Mouse (Mus musculus) spleen, adult 18-20 months (tissue): ENCODE measurements around the gene Olfr1373.
"Not testable (repeated sequence)": the region's sequence is repeated elsewhere in the genome, so short reads cannot be mapped to it uniquely, and the experiment has no call there.

ENCODE experiments used
- DNase-seq, 2 experiments: peaks; one replicate each; pipeline ENCODE4 v3.0.0; 2022; ENCODE audit warnings: mixed read lengths in 2 of 2

The Olfr1373 gene

GRCm38 (mm10) chr11:52145428-52145827 lies at the start of gene Olfr1373:
TSS of gene Olfr1373 (minus strand) at chr11:52145528.
- not testable (repeated sequence) for DNase-seq

DNA sequence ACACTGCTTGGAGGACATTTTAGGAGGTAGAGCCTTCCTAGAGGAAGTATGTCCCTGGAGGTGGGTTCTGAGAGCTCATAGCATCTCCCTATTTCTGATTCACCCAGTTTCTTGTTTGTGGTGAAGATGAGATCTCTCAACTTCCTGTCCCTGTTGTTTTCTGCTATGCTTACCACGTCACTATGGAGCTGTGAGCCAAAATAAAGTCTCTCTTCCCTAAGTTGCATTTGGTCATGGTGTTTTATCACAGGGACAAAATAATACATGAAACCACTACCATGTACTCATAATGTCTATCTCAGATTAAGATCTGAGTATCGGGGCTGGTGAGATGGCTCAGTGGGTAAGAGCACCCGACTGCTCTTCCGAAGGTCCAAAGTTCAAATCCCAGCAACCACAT lies 35.3 kb upstream of the Olfr1373 start:
- DNase-seq: not testable (repeated sequence)

- peak in 1 of 2 experiments; percentile 6 for DNase-seq
Measured at GRCm38 (mm10) chr11:52179897-52180296, 34.6 kb upstream of the Olfr1373 start.

DNA sequence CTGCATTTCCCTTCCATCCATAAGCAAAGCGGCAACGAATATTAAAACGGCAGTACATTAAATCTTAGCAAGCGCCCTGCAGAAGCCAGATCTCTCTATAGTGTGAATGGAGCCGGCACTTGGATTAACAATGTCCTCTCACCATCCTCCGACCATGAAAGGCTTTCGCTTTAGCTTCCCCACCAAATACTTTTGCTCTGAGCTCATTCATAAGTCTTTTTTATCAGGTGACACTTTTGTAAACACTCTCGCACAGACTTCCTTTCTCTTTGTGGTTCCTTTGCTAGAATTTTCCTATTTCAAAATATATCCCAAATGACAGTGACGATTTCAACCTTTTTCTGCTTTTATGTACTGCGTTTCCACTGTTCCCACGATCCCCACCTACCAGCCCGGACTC lies 23.1 kb upstream of the Olfr1373 start:
- no peak for DNase-seq

DNA sequence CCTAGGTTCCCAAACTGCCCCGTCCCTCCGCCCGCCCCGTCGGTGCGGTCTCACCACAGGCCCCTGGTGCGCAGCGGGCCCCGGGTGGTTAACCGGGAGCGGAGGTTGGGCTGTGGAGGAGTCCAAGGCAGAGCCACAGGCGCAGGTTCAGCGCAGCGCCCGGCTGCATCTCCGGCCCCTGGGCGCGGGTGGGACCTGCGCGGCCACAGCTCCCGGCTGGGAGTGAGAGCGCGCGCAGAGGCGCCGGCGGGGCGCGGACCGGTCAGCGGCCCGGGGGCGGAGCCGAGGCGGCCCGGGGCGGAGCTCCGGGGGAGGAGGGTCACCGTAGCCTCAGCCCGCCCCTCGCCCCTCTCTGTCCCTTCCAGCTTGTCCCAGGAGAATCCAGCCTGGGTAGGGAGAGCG lies 22.6 kb upstream of the Olfr1373 start:
- DNase-seq: peak in 1 of 2 experiments; percentile 4

- peak in 1 of 2 experiments; percentile 37 for DNase-seq
Measured at GRCm38 (mm10) chr11:52167126-52167525, 21.8 kb upstream of the Olfr1373 start.

DNA sequence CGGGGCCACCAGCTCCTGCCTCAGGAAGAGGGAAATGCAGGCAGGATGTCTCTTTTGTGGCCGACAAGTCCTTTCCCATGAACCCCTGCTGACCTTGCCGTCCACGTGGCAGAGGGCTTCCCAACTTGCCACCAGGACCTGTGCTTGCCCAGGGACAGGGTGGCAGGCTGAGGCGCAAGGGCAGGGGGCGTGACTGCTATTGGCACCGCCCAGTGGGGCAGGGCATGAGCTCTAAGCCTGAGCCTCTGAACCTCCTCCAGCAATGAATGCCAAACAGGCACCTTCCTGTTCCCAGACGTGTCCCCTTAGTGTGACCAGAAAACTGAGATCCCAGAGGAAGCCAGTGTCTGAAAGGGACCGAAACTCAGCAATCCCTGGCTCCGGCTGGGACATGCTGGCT lies 18.6 kb upstream of the Olfr1373 start:
- peak in 1 of 2 experiments; percentile 7 for DNase-seq

- DNase-seq: not testable (repeated sequence)
Measured at GRCm38 (mm10) chr11:52143675-52144074, 1.7 kb downstream of the Olfr1373 start.

GRCm38 (mm10) chr11:52130451-52131068 lies 14.8 kb downstream of the Olfr1373 start:
- no peak for DNase-seq

DNA sequence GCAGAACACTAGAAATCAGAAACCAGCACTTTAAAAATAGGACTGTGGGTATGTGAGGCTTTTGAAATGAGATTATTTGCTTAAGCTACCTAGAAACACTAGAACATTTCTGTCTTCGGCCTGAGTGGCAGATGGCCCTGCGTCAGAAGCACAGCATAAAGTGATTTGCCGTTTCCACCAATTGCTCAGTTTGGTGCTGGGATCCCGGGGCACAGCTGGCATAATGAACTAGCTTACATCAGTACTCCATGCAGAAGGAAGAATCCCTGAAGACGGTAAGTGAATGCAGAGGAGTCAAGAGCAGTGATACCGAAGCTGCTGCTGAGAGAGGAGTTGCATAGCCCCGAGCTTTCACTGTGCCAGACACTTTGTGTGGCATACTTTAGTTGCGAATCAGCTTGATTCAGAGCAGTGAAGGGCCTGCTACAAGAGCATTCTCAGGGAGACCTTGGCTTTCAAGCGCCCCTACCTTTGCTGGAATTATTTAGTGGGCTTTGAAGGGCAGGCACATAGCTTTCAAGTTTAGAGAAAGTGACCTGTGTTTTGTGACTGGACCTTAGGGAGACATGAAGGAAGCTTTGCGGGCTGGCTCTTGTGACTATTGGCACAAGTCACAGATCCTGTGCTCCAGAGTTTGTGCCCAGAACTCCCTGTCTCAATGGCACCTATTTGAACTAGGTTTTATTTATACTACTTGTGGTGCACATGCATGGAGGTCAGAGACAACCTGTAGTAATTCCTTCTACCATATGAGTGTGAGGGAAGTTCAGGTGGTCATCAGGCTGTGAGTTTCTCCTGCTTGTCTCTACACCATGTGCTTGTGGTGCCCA lies 15.5 kb downstream of the Olfr1373 start:
- DNase-seq: no peak

- no peak for DNase-seq
Measured at GRCm38 (mm10) chr11:52129171-52129570, 16.2 kb downstream of the Olfr1373 start.

- no peak for DNase-seq
Measured at GRCm38 (mm10) chr11:52128316-52129061, 16.8 kb downstream of the Olfr1373 start.

GRCm38 (mm10) chr11:52127760-52128159 lies 17.6 kb downstream of the Olfr1373 start:
- no peak for DNase-seq

DNA sequence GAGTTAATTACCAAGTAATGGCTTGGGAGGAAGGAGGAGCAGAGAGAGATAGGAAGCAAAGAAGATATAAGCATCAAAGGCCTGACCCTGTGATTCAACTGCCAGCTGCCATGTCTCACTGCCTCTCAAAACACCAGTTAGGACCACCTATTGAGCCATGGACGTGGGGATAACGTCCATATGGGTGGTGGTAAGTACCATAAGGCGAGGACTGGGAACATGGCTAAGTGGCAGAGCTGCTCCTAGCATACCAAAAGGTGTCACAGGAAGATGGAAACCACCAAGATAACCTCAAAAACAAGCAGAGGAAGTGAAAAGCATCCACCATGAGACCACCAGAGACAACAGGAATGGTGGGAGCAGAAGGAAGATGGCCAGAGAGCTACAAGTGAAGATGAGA lies 18.2 kb downstream of the Olfr1373 start:
- DNase-seq: no peak

- no peak for DNase-seq
Measured at GRCm38 (mm10) chr11:52124468-52124867, 20.9 kb downstream of the Olfr1373 start.

DNA sequence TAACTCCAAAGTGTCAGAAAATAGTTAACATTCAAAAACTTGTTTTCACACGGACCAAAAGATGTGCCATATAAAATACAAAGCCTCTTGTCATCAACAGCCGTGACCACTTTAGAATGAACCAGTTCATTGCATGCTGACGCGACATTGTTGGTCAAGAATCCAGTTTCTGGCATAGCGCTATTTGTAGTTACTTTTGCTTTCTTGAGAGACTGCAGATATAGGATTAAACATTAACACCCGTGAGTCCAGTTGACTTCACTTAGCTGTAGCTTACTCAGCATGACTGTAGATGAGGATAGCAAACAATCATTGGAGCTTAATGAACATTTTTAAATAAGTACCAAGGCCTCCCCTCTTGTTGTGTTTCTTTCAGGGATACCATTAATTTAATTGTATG lies 23.3 kb downstream of the Olfr1373 start:
- DNase-seq: no peak

GRCm38 (mm10) chr11:52120415-52120814 lies 24.9 kb downstream of the Olfr1373 start:
- not testable (repeated sequence) for DNase-seq

DNA sequence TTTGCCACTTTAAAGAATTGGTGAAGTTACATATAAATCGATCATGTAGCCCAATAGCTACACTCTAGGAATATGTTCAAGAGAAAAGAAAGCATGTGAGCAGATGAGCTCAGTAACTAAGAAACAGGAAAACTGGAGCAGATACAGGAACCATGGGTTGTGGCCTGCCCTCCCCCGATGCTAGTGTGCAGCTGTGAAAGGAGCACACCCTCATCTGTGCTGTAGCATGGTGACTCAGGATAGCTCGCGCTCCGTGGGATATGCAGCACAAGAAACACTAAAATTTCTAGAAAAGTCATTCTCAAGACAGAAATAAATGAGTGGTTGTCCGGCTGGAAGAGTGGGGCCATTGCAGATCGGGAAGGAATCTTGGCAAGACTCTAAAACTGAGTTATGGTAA lies 28.2 kb downstream of the Olfr1373 start:
- DNase-seq: no peak

- DNase-seq: not testable (repeated sequence)
Measured at GRCm38 (mm10) chr11:52116117-52116516, 29.2 kb downstream of the Olfr1373 start.

DNA sequence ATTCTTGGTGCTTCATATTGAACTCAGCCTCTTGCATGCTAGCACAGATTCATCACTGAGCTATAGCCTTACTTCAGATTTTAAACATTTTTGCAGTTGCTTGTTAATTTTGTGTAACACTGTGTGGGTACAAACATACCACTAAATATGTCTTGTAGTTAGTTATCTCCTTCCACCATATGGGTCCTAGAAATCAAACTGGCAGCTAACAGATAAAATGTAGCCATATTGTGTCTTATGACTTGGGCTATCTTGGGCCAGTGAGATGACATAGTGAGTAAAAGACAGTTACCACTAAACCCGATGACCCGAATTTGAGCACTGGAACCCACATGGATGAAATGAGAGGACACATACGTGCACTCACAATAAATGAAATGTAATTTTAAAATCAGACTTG lies 29.8 kb downstream of the Olfr1373 start:
- no peak for DNase-seq

GRCm38 (mm10) chr11:52109421-52109820 lies 35.9 kb downstream of the Olfr1373 start:
- DNase-seq: no peak

DNA sequence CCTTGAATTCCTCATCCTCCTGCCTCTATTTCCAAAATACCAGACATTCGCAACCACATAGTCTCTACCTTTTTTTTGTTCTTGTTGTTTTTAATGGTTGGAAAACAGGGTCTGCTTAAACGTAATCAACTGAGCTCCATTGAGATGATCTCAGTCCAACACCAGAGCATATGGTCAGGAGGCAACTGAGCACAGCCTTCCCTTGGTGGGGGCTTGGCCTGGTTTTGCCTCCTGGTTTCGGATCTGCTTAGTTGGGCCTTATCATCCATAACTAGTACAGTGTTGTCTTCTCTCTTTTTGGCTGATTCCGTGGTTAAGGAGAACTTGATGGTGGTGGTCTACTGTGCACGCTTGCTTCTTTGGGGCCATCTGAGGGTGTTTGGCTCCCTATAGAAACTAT lies 36.5 kb downstream of the Olfr1373 start:
- no peak for DNase-seq

DNA sequence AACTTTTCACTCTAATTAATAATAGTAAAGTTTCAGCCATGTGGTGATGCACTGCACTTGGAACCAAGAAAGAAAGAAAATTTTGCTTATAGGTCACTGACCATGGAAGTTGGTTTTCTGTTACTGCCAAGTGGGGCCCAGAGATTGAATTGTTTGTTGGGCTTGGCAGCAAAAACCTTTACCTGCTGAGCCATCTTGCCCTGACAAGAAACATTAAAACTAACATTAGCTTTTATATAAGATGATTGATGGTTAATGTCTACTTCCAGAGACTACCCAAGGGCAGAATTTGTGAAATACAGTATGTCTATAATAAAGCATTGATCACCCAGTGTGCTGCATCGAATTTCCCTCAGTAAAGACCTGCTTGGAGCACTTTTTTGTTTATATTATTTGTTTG lies 38.9 kb downstream of the Olfr1373 start:
- DNase-seq: no peak

GRCm38 (mm10) chr11:52106037-52106436 lies 39.3 kb downstream of the Olfr1373 start:
- no peak for DNase-seq
